In the genomic region with DNA sequence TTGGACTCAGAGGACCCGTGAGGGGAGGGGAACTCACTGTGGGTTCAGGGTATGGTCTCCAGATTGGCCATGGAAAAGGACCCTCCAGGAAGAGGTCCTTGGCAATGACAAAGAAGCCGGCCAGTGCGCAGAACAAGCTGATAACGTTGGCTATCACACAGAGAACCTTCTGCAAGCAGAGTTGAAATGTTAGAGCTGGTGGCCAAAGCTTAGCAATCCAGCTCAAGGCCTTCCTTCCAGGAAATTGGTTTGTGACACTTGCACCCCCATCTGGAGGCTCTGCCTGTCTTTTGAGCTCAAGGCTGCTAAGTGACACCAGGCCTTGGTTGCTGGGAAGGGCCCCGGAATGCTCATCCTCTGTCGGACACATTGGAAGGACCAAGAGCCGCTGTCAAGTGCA, we compare ENCODE assay signal across 33 mouse cellular contexts. TPM values are rescaled to one million over a fixed set of nuclear protein-coding genes. Genes with fewer than 3 reads are reported as not detected.
DNase-seq lines count a peak whose midpoint lies in the region; ATAC-seq and TF ChIP-seq lines count a peak whose summit lies in the region.
"Had no signal": no experiment of that assay in that cellular context is flagged by ENCODE, and none has a peak within 500 bp of the region (broad histone marks: within the 10 kb centered on the region; RNA-seq: fewer than 3 reads in every experiment).

No protein-coding gene starts in this region.

- 0 out of 2 replicates have a peak, but pooled peaks cover 4% of the 10 kb centered on the region for H3K9me3 ChIP-seq in heart, embryonic 16.5 days (replicated peaks; ENCODE audit: control insufficient read depth, low read length)
- H3K9me3 ChIP-seq: embryonic facial prominence, embryonic 12.5 days; embryonic facial prominence, embryonic 15.5 days; G1E had no signal

- TF ChIP-seq POLR2A in testis, adult 2 months (IDR thresholded peaks at IDR 0.05; ENCODE audit: control insufficient read depth, low read depth, low read length): no peak

- 0 out of 2 replicates have a peak, but pooled peaks have one; percentile 16 for ATAC-seq in heart, embryonic 16.5 days (replicated peaks; ENCODE audit: extremely low read depth, insufficient read depth, low FRiP score)
- ATAC-seq: forebrain, embryonic 14.5 days; hindbrain, postnatal 0 days; inflammation-experienced regulatory T-cells, adult 6 months; intestine, embryonic 16.5 days; Patski had no signal

- H3K4me3 ChIP-seq in heart, embryonic 16.5 days (ENCODE audit: low read length): no peak overlapping the region
- H3K4me3 ChIP-seq in testis, adult 2 months (ENCODE audit: control insufficient read depth, low read depth, low read length): no peak overlapping the region
- H3K4me3 ChIP-seq: embryonic facial prominence, embryonic 12.5 days; embryonic facial prominence, embryonic 15.5 days had no signal

- H3K27ac ChIP-seq in heart, embryonic 16.5 days (ENCODE audit: low read length): no peak overlapping the region
- H3K27ac ChIP-seq in testis, adult 2 months (ENCODE audit: control insufficient read depth, insufficient read depth, low read depth, low read length): peak overlapping the region; percentile 82
- H3K27ac ChIP-seq: embryonic facial prominence, embryonic 12.5 days; embryonic facial prominence, embryonic 15.5 days; hindbrain, embryonic 14.5 days; hindbrain, postnatal 0 days had no signal

- H3K4me2 ChIP-seq in heart, embryonic 16.5 days (ENCODE audit: low read depth, low read length): no peak overlapping the region
- H3K4me2 ChIP-seq: embryonic facial prominence, embryonic 12.5 days; embryonic facial prominence, embryonic 15.5 days; heart, embryonic 11.5 days; hindbrain, embryonic 14.5 days had no signal

- no peaks in the 10 kb centered on the region for H3K36me3 ChIP-seq in heart, embryonic 16.5 days (ENCODE audit: control insufficient read depth, insufficient read depth)
- no peaks in the 10 kb centered on the region for H3K36me3 ChIP-seq in testis, adult 2 months (ENCODE audit: control insufficient read depth, insufficient read depth, low read length)
- H3K36me3 ChIP-seq: embryonic facial prominence, embryonic 12.5 days; embryonic facial prominence, embryonic 15.5 days; G1E had no signal

- DNase-seq in adrenal gland, adult 2 months: peak; percentile 71
- DNase-seq in adrenal gland, adult 18-20 months (ENCODE audit: low spot score in 2 of 2): no peak
- DNase-seq in heart, postnatal 4 days: no peak
- DNase-seq in testis, postnatal 10 days (ENCODE audit: low spot score): no peak
- peak; percentile 66 for DNase-seq in testis, postnatal 14 days (ENCODE audit: low spot score)
- DNase-seq in layer of hippocampus, adult 9-11 months: no peak
- DNase-seq: B cell, adult 2 months; cerebellum, adult 18-20 months; cerebellum, adult 9-10 months; cerebellum, postnatal 14 days; gastrocnemius, postnatal 25 days; heart, postnatal 36 days; kidney, adult 18-20 months had no signal

- no peaks in the 10 kb centered on the region for H3K4me1 ChIP-seq in heart, embryonic 16.5 days (ENCODE audit: control insufficient read depth, insufficient read depth, low read length)
- peaks cover 3% of the 10 kb centered on the region; the same call in 1 of the 2 replicates for H3K4me1 ChIP-seq in testis, adult 2 months (ENCODE audit: control insufficient read depth, insufficient read depth, low read length)
- H3K4me1 ChIP-seq: embryonic facial prominence, embryonic 12.5 days; embryonic facial prominence, embryonic 15.5 days had no signal

- H3K27me3 ChIP-seq in heart, embryonic 16.5 days (ENCODE audit: control insufficient read depth, insufficient read depth, low read length): peaks cover 2% of the 10 kb centered on the region; the same call in 1 of the 2 replicates
- no peaks in the 10 kb centered on the region for H3K27me3 ChIP-seq in testis, adult 2 months (ENCODE audit: control insufficient read depth, insufficient read depth, low read length)
- H3K27me3 ChIP-seq: embryonic facial prominence, embryonic 12.5 days; embryonic facial prominence, embryonic 15.5 days had no signal

- TF ChIP-seq CTCF in testis, adult 2 months (IDR thresholded peaks at IDR 0.05; ENCODE audit: control insufficient read depth, insufficient read depth, insufficient replicate concordance, low read depth, low read length): no peak

- 77% methylated on average over 7 of the region's 7 CpGs for WGBS in heart, embryonic 16.5 days

- no peak overlapping the region for H3K9ac ChIP-seq in heart, embryonic 16.5 days (ENCODE audit: low read length)
- H3K9ac ChIP-seq: embryonic facial prominence, embryonic 12.5 days; embryonic facial prominence, embryonic 15.5 days; hindbrain, embryonic 14.5 days had no signal

RNA-seq across cellular contexts. Expression of a gene that starts 8.7 kb away (rescaled TPM):
- total RNA-seq in adrenal gland, adult 2 months (2021): 10 to 100 TPM in 1 of 2 experiments, 1 to 10 TPM in 1; 1.1 to 75.2 TPM
- polyA plus RNA-seq in adrenal gland, adult 2 months (2012; rRNA removed): 15.4 and 35.0 TPM in 2 replicates
- 10 to 100 TPM in 1 of 2 experiments, under 1 TPM in 1; 0.51 to 25.4 TPM for total RNA-seq in adrenal gland, adult 18-20 months (2021)
- not detected in 2 replicates for polyA plus RNA-seq in heart, embryonic 16.5 days (2015; fragmentation: Nextera tagmentation; extraction: Ambion mirVana)
- total RNA-seq in heart, postnatal 4 days (2021): not detected
- 0.48 and 2.2 TPM in 2 replicates for polyA plus RNA-seq in testis, adult 2 months (2012; rRNA removed)
- total RNA-seq: CH12.LX; G1E; gastrocnemius, adult 8-10 months; gastrocnemius, postnatal 25 days; heart, adult 8-10 months; heart, postnatal 10 days; heart, postnatal 36 days; hindbrain, postnatal 0 days had no signal
- polyA plus RNA-seq: embryonic facial prominence, embryonic 12.5 days; forebrain, embryonic 11.5 days; forebrain, embryonic 14.5 days; heart, embryonic 11.5 days; heart, embryonic 14.5 days; hindbrain, embryonic 14.5 days; hindbrain, postnatal 0 days; inflammation-experienced regulatory T-cells, adult 6 months; Patski had no signal

RNA-seq across cellular contexts. Expression of a gene that starts 16.7 kb away (rescaled TPM):
- 10 to 100 TPM; 12.8 to 21.4 TPM for total RNA-seq in adrenal gland, adult 2 months (2021)
- polyA plus RNA-seq in adrenal gland, adult 2 months (2012; rRNA removed): 14.2 and 17.1 TPM in 2 replicates
- total RNA-seq in adrenal gland, adult 18-20 months (2021): 10 to 100 TPM; 16.2 to 20.0 TPM
- polyA plus RNA-seq in heart, embryonic 16.5 days (2015; fragmentation: Nextera tagmentation; extraction: Ambion mirVana): 17.7 and 18.2 TPM in 2 replicates
- 10 to 100 TPM; 10.6 to 11.3 TPM for total RNA-seq in heart, postnatal 4 days (2021)
- polyA plus RNA-seq in testis, adult 2 months (2012; rRNA removed): 13.5 and 15.3 TPM in 2 replicates

RNA-seq across cellular contexts. Expression of a gene that starts 27.3 kb away (rescaled TPM):
- not detected for total RNA-seq in adrenal gland, adult 2 months (2021)
- polyA plus RNA-seq in adrenal gland, adult 2 months (2012; rRNA removed): not detected in 2 replicates
- not detected for total RNA-seq in adrenal gland, adult 18-20 months (2021)
- polyA plus RNA-seq in heart, embryonic 16.5 days (2015; fragmentation: Nextera tagmentation; extraction: Ambion mirVana): not detected in 2 replicates
- total RNA-seq in heart, postnatal 4 days (2021): not detected
- 0.11 and 0.65 TPM in 2 replicates for polyA plus RNA-seq in testis, adult 2 months (2012; rRNA removed)
- total RNA-seq: CH12.LX; G1E; gastrocnemius, adult 8-10 months; gastrocnemius, postnatal 25 days; heart, adult 8-10 months; heart, postnatal 10 days; heart, postnatal 36 days; hindbrain, postnatal 0 days had no signal
- polyA plus RNA-seq: embryonic facial prominence, embryonic 12.5 days; embryonic facial prominence, embryonic 15.5 days; forebrain, embryonic 11.5 days; forebrain, embryonic 14.5 days; gonadal fat pad, adult 2 months; heart, embryonic 11.5 days; hindbrain, embryonic 11.5 days; hindbrain, embryonic 14.5 days; hindbrain, postnatal 0 days; inflammation-experienced regulatory T-cells, adult 6 months; Patski had no signal

RNA-seq across cellular contexts. Expression of a gene that starts 28.8 kb away (rescaled TPM):
- under 1 TPM in 1 of 2 experiments, not detected in 1; 0.10 TPM for total RNA-seq in adrenal gland, adult 2 months (2021)
- 0.04 and 0.26 TPM in 2 replicates for polyA plus RNA-seq in adrenal gland, adult 2 months (2012; rRNA removed)
- total RNA-seq in adrenal gland, adult 18-20 months (2021): not detected
- polyA plus RNA-seq in heart, embryonic 16.5 days (2015; fragmentation: Nextera tagmentation; extraction: Ambion mirVana): 0.11 and 0.24 TPM in 2 replicates
- total RNA-seq in heart, postnatal 4 days (2021): under 1 TPM; 0.09 to 0.12 TPM
- polyA plus RNA-seq in testis, adult 2 months (2012; rRNA removed): 0.88 and 1.2 TPM in 2 replicates
- total RNA-seq: G1E; gastrocnemius, adult 8-10 months; gastrocnemius, postnatal 25 days had no signal
- polyA plus RNA-seq: G1E; hindbrain, embryonic 11.5 days had no signal

RNA-seq across cellular contexts. Expression of a gene that starts 45.3 kb away (rescaled TPM):
- not detected for total RNA-seq in adrenal gland, adult 2 months (2021)
- not detected in 2 replicates for polyA plus RNA-seq in adrenal gland, adult 2 months (2012; rRNA removed)
- total RNA-seq in adrenal gland, adult 18-20 months (2021): not detected
- 0.14 TPM in 1 of 2 replicates, not detected in the other for polyA plus RNA-seq in heart, embryonic 16.5 days (2015; fragmentation: Nextera tagmentation; extraction: Ambion mirVana)
- total RNA-seq in heart, postnatal 4 days (2021): not detected
- polyA plus RNA-seq in testis, adult 2 months (2012; rRNA removed): 0.15 and 0.24 TPM in 2 replicates
- total RNA-seq: G1E; gastrocnemius, adult 8-10 months; gastrocnemius, postnatal 25 days; heart, adult 8-10 months; heart, postnatal 10 days; heart, postnatal 36 days had no signal
- polyA plus RNA-seq: embryonic facial prominence, embryonic 15.5 days; forebrain, embryonic 11.5 days; forebrain, embryonic 14.5 days; G1E; gonadal fat pad, adult 2 months; heart, embryonic 11.5 days; heart, embryonic 14.5 days; hindbrain, embryonic 11.5 days; inflammation-experienced regulatory T-cells, adult 6 months; intestine, embryonic 16.5 days had no signal

Comparison
In these comparisons a context has a peak if more than half of its experiments do, and no peak if none do; other contexts are left out.
1. DNase-seq: peak in adrenal gland, adult 2 months (single experiment) and testis, postnatal 14 days (single experiment); none in adrenal gland, adult 18-20 months (0 of 2), heart, postnatal 4 days (single experiment), testis, postnatal 10 days (single experiment) and layer of hippocampus, adult 9-11 months (single experiment).